Mouse (Mus musculus): ENCODE data around the gene Fam243.

Fam243 gene

DNA sequence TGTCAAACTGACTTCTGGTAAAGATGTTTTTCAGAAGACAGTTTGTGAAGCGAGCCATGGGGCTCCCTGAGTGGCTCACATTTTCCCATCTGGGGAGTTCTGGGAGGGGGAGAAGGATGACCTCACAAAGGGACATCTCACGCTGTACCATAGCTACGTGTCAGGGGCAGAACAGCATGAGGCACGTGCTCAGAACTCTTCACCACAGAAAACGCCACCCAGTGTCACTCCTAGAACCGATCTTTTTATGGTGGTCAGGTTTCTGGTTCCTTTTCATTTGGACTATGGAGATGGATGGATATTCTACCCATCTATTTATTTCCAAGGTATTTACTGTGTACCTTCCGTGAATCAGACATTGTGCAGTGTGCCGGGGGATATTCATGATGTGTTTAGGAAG lies at the start of gene Fam243:
Fam243 (minus strand) TSS at position 101 of the 400 bp plus-strand sequence.
- no peak for DNase-seq (ENCODE audit: extremely low spot score, low read depth, low spot score)

DNA sequence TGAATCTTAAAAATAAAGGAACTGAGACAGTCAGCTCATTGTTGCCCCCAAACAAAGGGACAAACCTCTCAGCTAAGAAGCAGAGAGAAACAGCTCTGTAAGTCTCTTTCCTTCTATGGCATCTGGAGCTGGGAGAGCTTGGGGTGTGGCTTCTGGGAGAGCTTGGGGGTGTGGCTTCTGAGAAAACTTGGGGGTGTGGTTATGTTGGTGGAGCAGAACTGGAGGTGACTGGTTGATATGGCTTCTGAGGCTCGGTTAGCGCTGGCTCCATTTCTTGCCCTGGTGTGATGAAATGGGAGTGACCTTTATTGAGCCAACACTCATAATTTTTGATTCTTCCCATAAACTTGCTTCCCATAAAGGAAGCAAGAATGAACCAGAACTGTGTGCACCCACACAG lies 48.0 kb upstream of the Fam243 start:
- no peak for DNase-seq (ENCODE audit: extremely low spot score, low read depth, low spot score)

DNA sequence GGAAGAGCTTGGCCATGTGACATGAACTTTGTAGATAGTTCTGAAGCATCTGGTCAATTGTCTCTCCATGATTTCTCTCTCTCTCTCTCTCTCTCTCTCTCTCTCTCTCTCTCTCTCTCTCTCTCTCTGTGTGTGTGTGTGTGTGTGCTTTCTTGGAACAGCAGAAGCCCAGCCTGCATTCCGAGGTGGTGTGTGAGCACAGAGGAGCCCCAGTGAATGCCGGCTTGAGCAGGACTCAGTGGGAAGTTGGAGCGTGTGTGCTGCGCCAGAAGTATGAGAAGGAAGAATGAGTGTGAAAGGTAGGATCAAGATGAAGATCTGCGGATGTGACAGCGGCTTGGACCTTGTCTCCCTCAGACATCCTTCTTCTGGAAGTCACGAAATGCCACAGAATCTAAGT lies 44.2 kb upstream of the Fam243 start:
- DNase-seq (ENCODE audit: extremely low spot score, low read depth, low spot score) = no peak

DNA sequence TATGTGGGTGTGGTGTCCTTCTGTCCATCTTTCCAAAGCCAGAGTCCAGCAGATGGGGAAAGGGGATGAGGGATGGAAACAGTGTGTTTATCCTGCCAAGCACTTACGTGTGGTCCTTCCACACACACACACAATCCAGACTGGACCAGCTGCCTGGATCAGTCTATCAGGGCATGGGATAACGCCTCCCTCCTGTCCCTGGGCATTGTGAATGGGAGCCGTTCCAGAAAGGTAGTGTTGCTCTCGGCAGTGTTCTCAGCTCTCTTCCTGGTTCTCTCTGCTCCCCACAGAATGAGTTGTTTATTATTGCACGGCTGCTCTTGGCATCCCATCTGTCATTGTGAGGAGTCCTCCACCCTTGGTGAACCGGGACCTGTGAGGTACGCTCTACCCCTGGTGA lies 39.5 kb upstream of the Fam243 start:
- DNase-seq (ENCODE audit: extremely low spot score, low read depth, low spot score) = no peak

DNA sequence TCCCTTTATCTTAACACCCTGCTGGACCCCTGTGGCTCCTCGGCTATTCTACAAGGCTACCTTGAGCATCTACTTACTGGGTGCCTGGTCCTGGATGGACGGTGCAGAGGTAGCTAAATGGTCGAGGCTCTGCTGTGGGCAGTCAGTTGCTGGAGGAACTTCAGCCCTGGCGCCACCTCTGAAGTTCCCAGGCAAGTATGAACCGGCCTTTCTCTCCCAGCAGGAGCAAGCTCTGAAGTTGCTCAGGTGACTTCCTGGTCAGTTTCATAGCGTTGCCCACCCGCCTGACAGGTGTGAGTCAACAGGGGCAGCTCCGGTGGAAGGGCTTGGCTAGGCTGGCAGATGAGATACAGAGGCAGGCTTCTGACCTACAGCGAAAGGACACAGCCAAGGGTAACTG lies 38.0 kb upstream of the Fam243 start, which contains the start of gene Kcne1:
Kcne1 (minus strand) TSS at position 240 of the 400 bp plus-strand sequence.
- DNase-seq (ENCODE audit: extremely low spot score, low read depth, low spot score) = no peak

DNA sequence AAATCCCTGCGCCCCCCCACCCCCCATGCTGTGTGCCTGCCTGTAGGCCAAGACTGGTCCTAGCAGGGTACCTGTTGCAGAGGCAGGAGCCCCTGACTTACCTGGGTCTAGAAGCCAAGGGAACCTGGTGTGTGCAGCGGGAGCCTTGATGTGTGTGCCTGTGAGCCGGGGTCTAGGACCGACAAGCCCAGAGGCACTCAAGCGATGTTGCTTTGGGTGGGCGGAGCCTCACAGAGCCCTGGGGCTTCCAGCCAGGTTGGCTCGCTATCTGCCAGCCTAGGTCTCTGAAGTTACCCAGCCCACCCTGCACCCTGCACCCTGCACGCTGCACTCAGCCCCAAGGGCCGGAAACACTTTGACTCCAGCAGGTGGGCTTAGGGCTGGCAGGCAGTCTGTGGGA lies 37.5 kb upstream of the Fam243 start:
- no peak for DNase-seq (ENCODE audit: extremely low spot score, low read depth, low spot score)

DNA sequence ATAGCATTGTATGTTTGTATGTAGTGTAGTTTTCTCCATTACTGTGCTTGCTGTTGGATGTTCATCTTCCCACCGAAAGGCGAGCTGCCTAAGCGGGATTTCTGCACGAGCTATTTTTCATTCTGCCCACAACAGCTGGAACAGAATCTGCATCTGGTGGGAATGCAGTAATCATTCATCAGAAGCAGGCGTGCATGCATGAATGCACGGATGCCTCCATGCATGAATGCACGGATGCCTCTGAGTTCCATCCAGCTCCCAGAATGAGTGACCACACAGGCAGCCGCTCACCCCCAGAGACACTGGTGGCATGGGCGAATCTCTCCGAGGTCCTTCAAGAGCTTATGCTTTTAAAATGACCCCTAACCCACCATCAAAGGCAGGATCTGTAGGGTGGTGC lies 36.3 kb upstream of the Fam243 start:
- no peak for DNase-seq (ENCODE audit: extremely low spot score, low read depth, low spot score)

DNA sequence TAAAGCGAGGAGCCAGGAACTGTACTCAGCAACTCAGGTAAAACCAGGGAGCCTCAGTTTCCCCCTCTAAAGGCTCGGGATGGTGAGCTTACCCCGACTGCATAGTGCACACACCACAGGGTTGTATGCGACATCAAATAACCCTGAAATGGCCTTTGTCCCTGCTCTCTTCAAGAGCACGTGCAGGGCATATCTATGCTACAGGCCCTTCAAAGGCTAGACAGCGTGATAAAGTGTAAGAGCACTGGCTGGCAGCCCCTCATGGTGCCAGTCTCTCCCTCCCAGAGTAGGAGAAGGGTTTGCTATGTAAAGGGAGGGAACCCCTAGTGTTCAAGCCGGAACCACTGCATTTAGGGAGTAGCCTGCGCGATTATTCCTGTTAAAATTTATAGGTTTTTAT lies 35.8 kb upstream of the Fam243 start:
- no peak for DNase-seq (ENCODE audit: extremely low spot score, low read depth, low spot score)

DNA sequence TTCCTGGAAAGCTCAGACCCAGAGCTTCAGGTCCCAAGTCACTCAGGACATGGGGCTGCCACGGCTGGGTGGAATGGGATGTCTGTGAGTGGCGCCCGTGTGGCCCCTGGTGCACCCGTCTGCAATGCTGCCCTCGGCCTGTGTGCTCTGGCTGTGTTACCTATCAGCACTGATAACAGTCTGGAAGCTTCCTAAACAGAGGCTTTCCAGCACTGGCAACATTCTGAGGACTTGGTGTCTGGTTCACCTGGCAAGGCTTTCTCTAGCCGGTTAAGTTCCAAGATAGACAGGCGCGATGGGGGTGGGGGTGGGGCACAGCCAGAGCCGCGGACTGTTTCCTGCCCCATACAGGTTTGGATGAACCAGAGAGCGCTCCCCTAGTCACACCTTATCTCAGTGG lies 34.7 kb upstream of the Fam243 start:
- DNase-seq (ENCODE audit: extremely low spot score, low read depth, low spot score) = no peak

DNA sequence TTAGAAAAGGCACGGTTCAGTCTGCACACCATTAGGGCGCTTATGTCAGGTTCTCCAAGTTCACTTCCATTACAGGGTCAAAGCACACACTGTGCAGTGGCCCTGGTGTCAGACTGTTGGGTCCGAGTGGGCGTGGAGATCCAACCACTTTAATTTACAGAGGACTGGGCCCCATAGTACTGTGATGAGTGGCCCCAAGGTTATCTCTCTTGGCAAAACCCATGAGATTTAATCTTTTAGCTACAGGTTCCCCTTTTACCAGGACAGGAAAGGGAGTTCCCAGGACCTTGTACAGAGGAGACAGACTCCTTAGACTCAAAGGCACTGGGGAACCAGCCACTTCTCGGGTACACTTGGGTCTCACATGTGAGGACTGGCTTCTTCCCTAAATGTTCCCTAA lies 34.1 kb upstream of the Fam243 start:
- no peak for DNase-seq (ENCODE audit: extremely low spot score, low read depth, low spot score)

DNA sequence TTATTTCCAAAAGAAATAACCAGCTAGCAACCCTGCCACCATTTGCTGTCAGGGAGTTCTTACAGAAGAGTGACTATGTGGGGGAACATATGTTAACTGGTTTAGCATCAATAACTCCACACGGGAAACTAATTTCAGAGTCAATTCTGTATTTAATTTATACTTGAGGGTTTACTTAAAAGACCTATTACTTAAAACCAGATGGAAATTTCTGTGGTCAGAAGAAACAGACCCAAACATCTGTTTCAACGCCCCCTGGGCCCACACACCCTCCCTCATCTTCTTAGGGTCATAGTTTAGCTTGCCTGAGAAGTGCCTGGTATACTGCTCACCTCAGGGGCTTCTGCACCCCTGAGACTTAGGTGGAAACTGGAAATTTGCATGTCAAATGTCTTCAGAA lies 32.7 kb upstream of the Fam243 start:
- no peak for DNase-seq (ENCODE audit: extremely low spot score, low read depth, low spot score)

DNA sequence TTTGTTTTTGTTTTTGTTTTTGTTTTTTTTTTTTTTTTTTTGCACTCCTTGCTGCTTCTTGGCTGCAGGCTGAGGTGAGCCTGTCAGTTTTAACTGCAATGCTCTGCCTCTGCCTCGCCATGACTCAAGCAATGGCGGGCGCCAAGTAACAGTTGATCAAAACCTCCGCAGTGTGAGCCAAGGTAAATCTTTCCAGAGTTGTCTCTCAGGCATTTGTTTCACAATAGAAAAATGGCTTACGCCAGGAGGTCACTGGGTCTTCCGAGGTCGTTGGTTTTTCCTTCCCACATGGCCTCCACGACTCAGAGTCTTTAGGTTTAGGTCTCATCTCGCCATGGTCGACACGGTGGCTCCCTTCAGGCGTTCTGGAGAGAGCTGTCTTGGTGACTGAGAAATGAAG lies 32.1 kb upstream of the Fam243 start:
- no peak for DNase-seq (ENCODE audit: extremely low spot score, low read depth, low spot score)

DNA sequence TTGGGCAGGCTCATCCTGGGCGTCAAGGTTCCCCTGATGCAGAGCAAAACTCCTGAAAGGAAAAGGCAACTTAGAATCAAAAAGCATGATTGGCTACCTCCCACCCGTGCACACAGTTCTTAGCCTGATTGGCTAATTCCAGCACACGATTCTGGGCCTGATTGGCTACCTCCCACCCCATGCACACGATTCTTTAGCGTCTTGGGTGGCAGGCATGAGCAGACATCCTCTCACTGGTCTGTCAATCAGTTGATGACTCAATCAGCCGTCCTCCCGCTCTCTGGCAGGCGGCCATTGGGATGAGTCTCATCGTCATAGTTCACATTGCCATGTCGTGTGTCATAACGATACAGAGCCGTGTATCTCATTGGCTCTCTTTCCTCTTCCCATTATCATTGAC lies 27.7 kb upstream of the Fam243 start:
- no peak for DNase-seq (ENCODE audit: extremely low spot score, low read depth, low spot score)

DNA sequence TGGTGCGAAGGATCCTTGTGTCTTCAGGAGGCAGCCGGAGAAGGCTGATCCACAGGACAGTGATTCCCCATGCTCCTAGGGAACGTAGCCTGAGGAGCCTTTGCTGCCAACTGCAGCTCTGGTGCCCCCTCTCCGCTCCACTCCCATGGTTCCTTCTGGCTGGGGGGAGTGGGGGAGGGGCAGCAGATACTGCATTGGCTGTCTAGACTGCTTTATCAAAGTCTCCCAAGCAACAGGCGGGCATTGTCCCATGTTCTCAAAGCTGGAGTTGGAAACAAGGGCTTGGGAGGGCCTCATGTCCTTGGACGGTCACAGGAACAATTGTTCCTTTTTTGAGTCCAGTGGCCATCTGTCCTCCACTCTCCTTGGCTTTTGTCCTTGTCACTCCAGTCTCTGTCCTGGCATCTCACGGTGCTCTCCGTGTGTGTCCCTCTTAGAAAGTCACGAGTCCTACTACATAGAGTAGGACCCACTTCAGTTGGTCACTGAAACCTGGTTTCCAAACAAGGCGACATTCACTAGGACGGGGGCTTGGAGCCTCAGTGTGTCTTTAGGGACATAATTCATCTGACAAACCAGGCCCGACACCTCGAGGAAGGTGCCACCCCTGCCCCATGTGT lies 25.2 kb upstream of the Fam243 start:
- no peak for DNase-seq (ENCODE audit: extremely low spot score, low read depth, low spot score)

DNA sequence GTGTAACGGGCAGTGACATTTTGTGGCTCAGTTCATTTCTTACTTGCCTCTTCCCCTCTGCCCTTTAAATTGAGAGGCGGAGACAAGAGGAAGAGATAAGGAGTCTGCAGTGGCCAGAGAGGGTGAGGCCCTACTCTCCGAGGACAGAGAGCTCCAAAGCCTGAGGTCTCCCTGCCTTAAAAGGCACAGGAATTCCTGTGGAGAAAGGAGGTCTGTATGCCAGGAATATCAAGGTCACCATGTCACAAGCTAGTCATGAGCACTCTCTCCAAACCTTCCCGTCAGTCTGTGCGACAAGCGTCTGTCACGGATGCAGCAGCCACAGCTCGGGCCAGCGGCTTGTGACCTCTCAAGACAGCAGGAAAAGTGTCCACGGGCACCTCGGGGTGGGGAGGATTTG lies 23.9 kb upstream of the Fam243 start:
- DNase-seq (ENCODE audit: extremely low spot score, low read depth, low spot score) = no peak

DNA sequence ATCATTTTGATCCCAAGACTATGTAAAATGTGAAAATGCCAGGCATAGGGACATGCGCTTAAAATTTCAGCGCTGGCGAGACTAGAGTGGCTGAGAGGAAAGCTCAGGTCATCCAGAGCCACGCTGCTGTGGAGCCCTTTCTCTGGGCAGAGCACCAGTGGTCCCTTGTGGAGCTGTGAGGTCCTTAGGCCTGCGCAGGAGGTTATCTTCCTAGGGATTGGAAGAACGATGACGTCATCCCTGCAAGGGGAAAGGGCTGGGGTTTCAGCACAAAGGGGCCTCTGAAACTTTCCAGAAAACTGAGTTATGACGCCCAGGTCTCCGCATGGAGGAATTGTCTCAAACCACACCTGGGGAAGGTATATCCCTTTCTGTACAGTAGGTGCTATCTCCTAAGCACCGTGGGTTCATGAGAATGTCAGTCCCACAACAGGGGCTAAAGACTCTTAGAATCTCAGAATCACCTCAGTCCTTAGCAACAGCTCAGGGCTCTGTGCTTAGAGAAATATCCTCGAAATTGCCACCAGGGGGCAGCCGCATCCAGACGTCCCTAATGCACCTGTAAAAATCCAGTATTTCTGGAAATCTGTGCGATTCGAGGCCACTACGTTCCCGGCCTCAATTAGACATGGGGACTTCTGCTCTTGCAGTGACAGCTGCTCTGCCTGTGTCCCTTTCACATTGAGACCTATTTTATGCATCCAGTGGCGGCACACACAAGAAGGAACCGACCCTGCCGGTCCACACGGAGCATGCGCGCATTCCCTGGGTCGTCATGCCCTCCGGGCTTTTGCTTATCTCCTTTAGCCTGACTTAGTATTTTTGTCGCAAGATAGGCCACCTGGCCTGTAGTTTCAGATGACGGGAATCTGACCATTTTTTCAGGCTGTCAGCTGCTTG lies 19.6 kb upstream of the Fam243 start:
- peak; percentile 66 for DNase-seq (ENCODE audit: extremely low spot score, low read depth, low spot score)

DNA sequence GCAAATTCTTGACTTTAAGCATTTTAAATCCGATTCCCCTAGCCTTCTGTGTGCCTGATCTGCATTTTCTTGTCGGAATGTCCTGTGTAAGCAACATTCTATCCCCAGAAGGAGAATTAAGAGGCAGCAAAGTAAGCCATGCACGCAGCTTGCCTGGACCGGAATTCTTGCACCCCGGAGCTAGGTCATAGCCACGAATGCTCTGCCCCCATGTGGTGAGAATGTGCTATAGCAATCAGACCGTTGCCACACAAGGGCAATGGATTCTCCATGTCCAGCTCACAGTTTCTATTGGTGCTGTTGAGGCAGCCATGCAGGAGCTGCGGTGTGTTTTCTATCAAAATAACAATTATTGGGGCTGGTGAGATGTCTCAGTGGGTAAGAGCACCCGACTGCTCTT lies 15.0 kb upstream of the Fam243 start:
- peak; percentile 82 for DNase-seq (ENCODE audit: extremely low spot score, low read depth, low spot score)

DNA sequence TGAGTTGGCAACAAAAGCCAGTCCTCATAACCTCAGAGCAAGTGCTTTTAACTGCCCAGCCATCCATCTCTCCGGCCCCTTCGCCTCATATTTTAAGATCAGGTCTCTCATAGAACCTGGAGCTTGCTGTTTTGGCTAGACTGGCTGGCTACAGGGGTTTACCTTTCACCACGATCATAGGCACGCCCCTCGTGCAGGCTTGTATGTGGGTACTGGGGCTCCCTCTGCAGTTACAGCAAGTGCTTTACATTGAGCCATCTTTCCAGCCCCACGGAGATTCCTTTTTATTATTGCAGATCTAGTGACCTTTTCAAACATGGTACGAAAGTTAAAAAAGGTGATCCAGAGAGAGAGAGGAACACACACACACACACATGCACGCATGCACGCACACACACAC lies 13.4 kb upstream of the Fam243 start:
- no peak for DNase-seq (ENCODE audit: extremely low spot score, low read depth, low spot score)

DNA sequence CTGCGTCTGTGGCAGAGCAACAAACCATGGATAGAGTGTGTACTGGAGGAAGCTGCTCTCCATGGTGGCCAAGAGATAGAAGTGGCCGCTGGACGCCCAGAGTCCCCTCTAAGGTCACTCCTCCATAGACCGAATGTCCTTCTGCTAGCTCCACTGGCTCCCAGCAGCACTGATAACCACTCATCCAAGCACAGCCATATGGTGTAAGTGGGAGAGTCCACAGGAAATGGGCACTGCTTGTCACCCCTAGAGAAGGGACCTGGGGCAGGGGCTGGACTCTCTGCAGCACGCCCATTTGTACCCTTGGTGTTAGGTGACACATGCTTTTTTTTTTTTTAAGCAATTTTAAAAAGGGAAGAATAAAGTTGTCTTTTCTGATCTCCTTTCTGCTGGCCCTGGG lies 9.7 kb upstream of the Fam243 start:
- no peak for DNase-seq (ENCODE audit: extremely low spot score, low read depth, low spot score)

DNA sequence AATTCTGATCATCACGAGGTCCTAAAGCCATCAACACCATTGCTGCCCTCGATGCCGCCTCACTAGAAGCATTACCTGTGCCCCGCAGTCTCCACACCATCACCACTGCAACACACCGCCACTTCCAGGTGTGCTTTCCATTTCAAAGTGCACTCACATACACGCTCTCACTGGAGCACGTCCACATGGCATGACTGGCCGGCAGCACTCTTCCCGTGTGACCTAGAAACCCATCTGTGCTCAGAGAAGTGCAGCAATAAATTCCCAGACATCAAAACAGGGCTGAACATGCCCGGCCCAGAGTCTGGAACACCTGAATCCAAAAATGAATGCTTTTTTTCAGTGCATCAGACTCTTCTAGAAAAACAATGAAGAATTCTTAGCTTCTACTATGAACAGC lies 6.7 kb upstream of the Fam243 start:
- no peak for DNase-seq (ENCODE audit: extremely low spot score, low read depth, low spot score)

DNA sequence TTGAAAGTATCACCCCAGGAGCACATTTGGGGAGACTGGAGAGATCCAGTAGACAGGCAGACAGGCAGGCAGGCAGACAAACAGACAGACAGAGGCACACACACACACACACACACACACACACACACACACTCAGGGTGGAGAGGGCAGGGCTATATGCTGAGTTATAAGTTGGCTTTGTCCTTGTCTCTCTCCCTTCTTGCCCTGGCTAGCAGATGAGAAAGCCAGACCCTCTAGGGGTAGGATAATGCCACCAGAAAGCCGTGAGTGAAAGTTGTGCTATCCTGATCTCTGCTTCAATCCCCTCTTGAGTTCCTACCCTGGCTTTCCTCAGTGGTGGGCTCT lies 3.8 kb upstream of the Fam243 start:
- no peak for DNase-seq (ENCODE audit: extremely low spot score, low read depth, low spot score)

DNA sequence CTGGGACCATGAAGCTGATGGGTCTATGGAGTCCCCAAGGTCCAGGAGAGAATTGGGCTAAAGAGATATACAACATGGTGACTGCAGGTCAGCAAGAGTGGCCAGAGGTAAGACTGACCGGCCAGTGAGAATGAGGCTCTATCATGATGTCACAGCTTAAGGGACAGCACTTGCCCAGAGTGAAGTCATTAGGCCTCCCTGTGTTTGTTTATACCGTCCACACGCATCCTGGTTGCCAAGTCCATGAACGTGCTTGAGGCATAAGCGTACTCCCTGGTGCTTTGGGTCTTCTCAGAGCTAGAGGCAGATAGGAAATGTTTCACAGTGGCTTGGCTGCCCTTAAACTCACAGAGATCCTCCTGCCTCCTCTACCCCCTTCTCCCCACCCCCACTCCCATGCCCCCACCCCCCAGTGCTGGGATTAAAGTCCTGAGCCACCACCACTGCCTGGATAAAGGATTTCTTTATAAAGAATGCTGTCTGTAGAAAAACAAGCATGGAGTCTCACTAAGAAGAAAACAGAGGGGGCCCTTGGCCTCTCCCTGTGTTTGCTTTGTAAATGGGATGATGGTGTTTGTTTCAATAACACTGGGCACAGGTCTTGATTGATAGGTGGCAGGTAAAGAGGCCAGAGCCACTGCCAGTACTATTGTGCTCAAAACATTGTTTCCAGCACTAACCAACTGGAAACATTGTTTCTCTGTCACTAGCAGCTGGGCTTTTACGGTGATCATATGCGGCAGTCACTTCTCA lies 3.2 kb upstream of the Fam243 start:
- DNase-seq (ENCODE audit: extremely low spot score, low read depth, low spot score) = no peak
